Mouse (Mus musculus): ENCODE results near the gene Ssh3.

DNA sequence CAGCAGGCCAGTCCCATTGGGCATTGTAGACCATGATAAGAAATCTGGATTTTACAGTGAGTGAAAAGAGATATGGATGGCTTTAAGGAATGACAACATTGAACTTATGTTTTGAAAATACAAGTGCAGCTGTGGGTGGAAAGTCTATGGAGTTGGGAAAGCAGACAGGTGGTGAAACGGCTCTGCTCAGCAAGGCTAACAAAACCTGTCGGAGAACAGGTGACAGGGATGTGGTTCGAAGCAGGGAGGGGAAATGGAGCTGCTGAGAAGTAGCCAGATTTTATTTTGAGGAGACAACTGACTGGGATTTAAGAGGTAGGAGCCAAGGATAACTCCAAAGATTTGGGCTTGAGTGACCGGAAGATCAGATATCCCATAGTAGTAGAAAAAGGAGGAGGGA is 34.4 kb downstream of the Ssh3 start:
- TF ChIP-seq CTCF (IDR thresholded peaks at IDR 0.05; ENCODE audit: borderline replicate concordance, insufficient read depth, low read depth, low read length), result no peak
- TF ChIP-seq POLR2A (IDR thresholded peaks at IDR 0.05; ENCODE audit: borderline replicate concordance, insufficient read depth, low read length), result no peak
